Mouse (Mus musculus): ENCODE data around the gene Vinac1. TPM values are rescaled to one million over a fixed set of nuclear protein-coding genes. Genes with fewer than 3 reads are reported as not detected.

The Vinac1 gene
- polyA plus RNA-seq, 1 experiment: 1.7 TPM

- Histone ChIP-seq H3K27ac (ENCODE audit: control insufficient read depth, insufficient read depth, low read depth, low read length) (no peak overlapping the region), H3K36me3 (ENCODE audit: control insufficient read depth, insufficient read depth, low read length) (no peaks in the 10 kb centered on the region), H3K4me1 (ENCODE audit: control insufficient read depth, insufficient read depth, low read length) (no peaks in the 10 kb centered on the region; the same call in 1 of the 2 replicates), H3K27me3 (ENCODE audit: control insufficient read depth, insufficient read depth, low read length) (no peaks in the 10 kb centered on the region), H3K4me3 (ENCODE audit: control insufficient read depth, low read depth, low read length) (no peak overlapping the region)
- TF ChIP-seq CTCF (IDR thresholded peaks at IDR 0.05; ENCODE audit: control insufficient read depth, insufficient read depth, insufficient replicate concordance, low read depth, low read length): no peak
- no peak for TF ChIP-seq POLR2A (IDR thresholded peaks at IDR 0.05; ENCODE audit: control insufficient read depth, low read depth, low read length)
Measured at GRCm38 (mm10) chr2:129057920-129058361, 10.0 kb upstream of the Vinac1 start.

- Histone ChIP-seq H3K27me3 (ENCODE audit: control insufficient read depth, insufficient read depth, low read length) (no peaks in the 10 kb centered on the region), H3K4me1 (ENCODE audit: control insufficient read depth, insufficient read depth, low read length) (no peaks in the 10 kb centered on the region; the same call in 1 of the 2 replicates)
- TF ChIP-seq CTCF (IDR thresholded peaks at IDR 0.05; ENCODE audit: control insufficient read depth, insufficient read depth, insufficient replicate concordance, low read depth, low read length): no peak
- no peak for TF ChIP-seq POLR2A (IDR thresholded peaks at IDR 0.05; ENCODE audit: control insufficient read depth, low read depth, low read length)
Measured at GRCm38 (mm10) chr2:129057256-129057655, 9.3 kb upstream of the Vinac1 start.

GRCm38 (mm10) chr2:129056597-129056996, 8.6 kb upstream of the Vinac1 start:
- no peaks in the 10 kb centered on the region; the same call in 1 of the 2 replicates for H3K4me1 ChIP-seq (ENCODE audit: control insufficient read depth, insufficient read depth, low read length)
- H3K27me3 ChIP-seq (ENCODE audit: control insufficient read depth, insufficient read depth, low read length): no peaks in the 10 kb centered on the region
- peak; percentile 49 for TF ChIP-seq CTCF (IDR thresholded peaks at IDR 0.05; ENCODE audit: control insufficient read depth, insufficient read depth, insufficient replicate concordance, low read depth, low read length)
- TF ChIP-seq POLR2A (IDR thresholded peaks at IDR 0.05; ENCODE audit: control insufficient read depth, low read depth, low read length): no peak
- H3K4me3 ChIP-seq (ENCODE audit: control insufficient read depth, low read depth, low read length): no peak overlapping the region
- H3K27ac ChIP-seq (ENCODE audit: control insufficient read depth, insufficient read depth, low read depth, low read length): no peak overlapping the region
- no peaks in the 10 kb centered on the region for H3K36me3 ChIP-seq (ENCODE audit: control insufficient read depth, insufficient read depth, low read length)

More at GRCm38 (mm10) chr2:129057256-129057655, 9.3 kb upstream of the Vinac1 start:
- Histone ChIP-seq H3K27ac (ENCODE audit: control insufficient read depth, insufficient read depth, low read depth, low read length) (no peak overlapping the region), H3K36me3 (ENCODE audit: control insufficient read depth, insufficient read depth, low read length) (no peaks in the 10 kb centered on the region), H3K4me3 (ENCODE audit: control insufficient read depth, low read depth, low read length) (no peak overlapping the region)

- TF ChIP-seq POLR2A (IDR thresholded peaks at IDR 0.05; ENCODE audit: control insufficient read depth, low read depth, low read length) (no peak), CTCF (IDR thresholded peaks at IDR 0.05; ENCODE audit: control insufficient read depth, insufficient read depth, insufficient replicate concordance, low read depth, low read length) (no peak)
- Histone ChIP-seq H3K4me1 (ENCODE audit: control insufficient read depth, insufficient read depth, low read length) (no peaks in the 10 kb centered on the region; the same call in 1 of the 2 replicates), H3K27me3 (ENCODE audit: control insufficient read depth, insufficient read depth, low read length) (no peaks in the 10 kb centered on the region), H3K4me3 (ENCODE audit: control insufficient read depth, low read depth, low read length) (no peak overlapping the region), H3K27ac (ENCODE audit: control insufficient read depth, insufficient read depth, low read depth, low read length) (no peak overlapping the region), H3K36me3 (ENCODE audit: control insufficient read depth, insufficient read depth, low read length) (no peaks in the 10 kb centered on the region)
Measured at GRCm38 (mm10) chr2:129055741-129056140, 7.8 kb upstream of the Vinac1 start.

GRCm38 (mm10) chr2:129052451-129052983, 4.5 kb upstream of the Vinac1 start:
- Histone ChIP-seq H3K27ac (ENCODE audit: control insufficient read depth, insufficient read depth, low read depth, low read length) (no peak overlapping the region), H3K4me1 (ENCODE audit: control insufficient read depth, insufficient read depth, low read length) (no peaks in the 10 kb centered on the region; the same call in 1 of the 2 replicates), H3K4me3 (ENCODE audit: control insufficient read depth, low read depth, low read length) (no peak overlapping the region), H3K36me3 (ENCODE audit: control insufficient read depth, insufficient read depth, low read length) (no peaks in the 10 kb centered on the region), H3K27me3 (ENCODE audit: control insufficient read depth, insufficient read depth, low read length) (no peaks in the 10 kb centered on the region)
- TF ChIP-seq POLR2A (IDR thresholded peaks at IDR 0.05; ENCODE audit: control insufficient read depth, low read depth, low read length) (no peak), CTCF (IDR thresholded peaks at IDR 0.05; ENCODE audit: control insufficient read depth, insufficient read depth, insufficient replicate concordance, low read depth, low read length) (no peak)

GRCm38 (mm10) chr2:129046846-129047196, 1.2 kb downstream of the Vinac1 start:
- no peaks in the 10 kb centered on the region for H3K27me3 ChIP-seq (ENCODE audit: control insufficient read depth, insufficient read depth, low read length)
- H3K36me3 ChIP-seq (ENCODE audit: control insufficient read depth, insufficient read depth, low read length): no peaks in the 10 kb centered on the region
- no peak overlapping the region for H3K27ac ChIP-seq (ENCODE audit: control insufficient read depth, insufficient read depth, low read depth, low read length)
- no peak overlapping the region for H3K4me3 ChIP-seq (ENCODE audit: control insufficient read depth, low read depth, low read length)
- TF ChIP-seq POLR2A (IDR thresholded peaks at IDR 0.05; ENCODE audit: control insufficient read depth, low read depth, low read length) (no peak), CTCF (IDR thresholded peaks at IDR 0.05; ENCODE audit: control insufficient read depth, insufficient read depth, insufficient replicate concordance, low read depth, low read length) (no peak)
- no peaks in the 10 kb centered on the region for H3K4me1 ChIP-seq (ENCODE audit: control insufficient read depth, insufficient read depth, low read length)

GRCm38 (mm10) chr2:129046172-129046845, 1.7 kb downstream of the Vinac1 start:
- no peak overlapping the region for H3K27ac ChIP-seq (ENCODE audit: control insufficient read depth, insufficient read depth, low read depth, low read length)
- H3K4me1 ChIP-seq (ENCODE audit: control insufficient read depth, insufficient read depth, low read length): no peaks in the 10 kb centered on the region
- H3K4me3 ChIP-seq (ENCODE audit: control insufficient read depth, low read depth, low read length): no peak overlapping the region
- H3K27me3 ChIP-seq (ENCODE audit: control insufficient read depth, insufficient read depth, low read length): no peaks in the 10 kb centered on the region
- no peaks in the 10 kb centered on the region for H3K36me3 ChIP-seq (ENCODE audit: control insufficient read depth, insufficient read depth, low read length)
- TF ChIP-seq CTCF (IDR thresholded peaks at IDR 0.05; ENCODE audit: control insufficient read depth, insufficient read depth, insufficient replicate concordance, low read depth, low read length) (no peak), POLR2A (IDR thresholded peaks at IDR 0.05; ENCODE audit: control insufficient read depth, low read depth, low read length) (no peak)
